Mouse (Mus musculus): ENCODE results near the gene Otud7b. TPM values are rescaled to one million over a fixed set of nuclear protein-coding genes. Genes with fewer than 3 reads are reported as not detected.
"Not testable (repeated sequence)": the region's sequence is repeated elsewhere in the genome, so short reads cannot be mapped to it uniquely, and the experiment has no call there.

The Otud7b gene
- polyA plus RNA-seq, 1 experiment from 2014 or later: 9.7 TPM

GRCm38 (mm10) chr3:96198181-96198580 is 93.9 kb downstream of the Otud7b start:
- 10% methylated on average over 6 of the region's 6 CpGs for WGBS
- H3K4me3 ChIP-seq (ENCODE audit: low read depth, low read length): no peak overlapping the region
- no peak for ATAC-seq (ENCODE audit: insufficient number of reproducible peaks, low FRiP score, low TSS enrichment, low read depth)
- no peak overlapping the region for H3K9ac ChIP-seq (ENCODE audit: low read length)
- no peak for DNase-seq (ENCODE audit: low spot score)
- no peaks in the 10 kb centered on the region for H3K36me3 ChIP-seq (ENCODE audit: control insufficient read depth, insufficient read depth, low read length)
- no peaks in the 10 kb centered on the region for H3K9me3 ChIP-seq (ENCODE audit: control insufficient read depth, low read length)
- no peaks in the 10 kb centered on the region for H3K27me3 ChIP-seq (ENCODE audit: control insufficient read depth, insufficient read depth, low read length)
- no peak overlapping the region for H3K27ac ChIP-seq (replicated peaks; ENCODE audit: low read depth, low read length)
- peak overlapping the region; percentile 34 for H3K4me2 ChIP-seq (ENCODE audit: low read depth, severe bottlenecking)
- H3K4me1 ChIP-seq (ENCODE audit: control insufficient read depth, insufficient read depth, low read length): peaks cover 4% of the 10 kb centered on the region; the same call in 1 of the 2 replicates

DNA sequence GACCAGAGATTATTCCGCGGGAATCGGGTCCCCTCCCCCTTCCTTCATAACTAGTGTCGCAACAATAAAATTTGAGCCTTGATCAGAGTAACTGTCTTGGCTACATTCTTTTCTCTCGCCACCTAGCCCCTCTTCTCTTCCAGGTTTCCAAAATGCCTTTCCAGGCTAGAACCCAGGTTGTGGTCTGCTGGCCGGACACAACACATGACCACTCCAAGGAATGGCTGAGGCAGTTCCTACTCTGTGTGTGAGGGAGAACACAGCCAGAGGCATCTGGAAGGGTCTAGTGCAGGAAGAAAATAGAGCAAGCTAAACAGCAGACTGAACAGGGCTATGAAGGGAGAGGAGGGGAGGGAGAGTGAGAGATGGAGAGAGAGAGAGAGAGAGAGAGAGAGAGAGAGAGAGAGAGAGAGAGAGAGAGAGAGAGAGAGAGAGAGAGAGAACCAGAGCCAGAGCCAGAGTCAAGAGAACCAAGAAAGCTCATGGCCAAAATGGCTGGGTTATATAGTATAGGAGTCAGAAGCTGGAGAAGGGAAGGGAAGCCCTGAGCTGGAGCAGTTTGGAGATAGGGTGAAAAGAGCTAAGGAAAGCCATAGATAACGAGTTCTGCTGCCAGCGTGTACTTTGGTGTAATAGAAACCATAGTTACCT is 94.4 kb downstream of the Otud7b start:
- WGBS: 33% methylated on average over 6 of the region's 8 CpGs
- H3K27ac ChIP-seq (replicated peaks; ENCODE audit: low read depth, low read length): not testable (repeated sequence)

DNA sequence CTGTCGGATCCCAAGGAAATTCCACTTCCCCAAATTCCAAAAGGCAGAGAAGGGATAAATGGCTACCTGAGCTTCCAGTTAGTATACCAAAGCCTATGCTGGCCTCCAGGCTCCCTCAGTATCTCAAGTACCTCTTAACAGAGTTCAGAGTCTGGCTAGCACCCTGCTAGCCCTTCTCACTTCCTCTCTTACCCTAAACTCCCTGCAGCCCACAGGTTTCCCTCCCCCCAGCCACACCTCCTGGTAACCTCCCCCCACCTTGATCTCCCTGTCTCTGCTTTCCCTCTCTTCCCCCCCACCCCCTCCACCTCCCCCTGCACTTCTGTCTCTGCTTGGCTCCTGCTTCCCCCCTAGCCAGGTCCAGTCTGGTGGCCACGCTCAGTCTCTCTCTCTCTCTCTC is 95.4 kb downstream of the Otud7b start:
- DNase-seq (ENCODE audit: low spot score): no peak
- Histone ChIP-seq H3K27ac (replicated peaks; ENCODE audit: low read depth, low read length) (no peak overlapping the region), H3K27me3 (ENCODE audit: control insufficient read depth, insufficient read depth, low read length) (no peaks in the 10 kb centered on the region), H3K36me3 (ENCODE audit: control insufficient read depth, insufficient read depth, low read length) (no peaks in the 10 kb centered on the region), H3K4me3 (ENCODE audit: low read depth, low read length) (no peak overlapping the region), H3K4me2 (ENCODE audit: low read depth, severe bottlenecking) (no peak overlapping the region), H3K4me1 (ENCODE audit: control insufficient read depth, insufficient read depth, low read length) (peaks cover 4% of the 10 kb centered on the region; the same call in 1 of the 2 replicates), H3K9me3 (ENCODE audit: control insufficient read depth, low read length) (no peaks in the 10 kb centered on the region), H3K9ac (ENCODE audit: low read length) (no peak overlapping the region)
- 61% methylated on average over 2 of the region's 2 CpGs for WGBS
- ATAC-seq (ENCODE audit: insufficient number of reproducible peaks, low FRiP score, low TSS enrichment, low read depth): no peak

More for the DNA sequence above, 94.4 kb downstream of the Otud7b start:
- not testable (repeated sequence) for H3K4me3 ChIP-seq (ENCODE audit: low read depth, low read length); H3K27me3 ChIP-seq (ENCODE audit: control insufficient read depth, insufficient read depth, low read length); DNase-seq (ENCODE audit: low spot score); ATAC-seq (ENCODE audit: insufficient number of reproducible peaks, low FRiP score, low TSS enrichment, low read depth); H3K4me2 ChIP-seq (ENCODE audit: low read depth, severe bottlenecking); H3K36me3 ChIP-seq (ENCODE audit: control insufficient read depth, insufficient read depth, low read length); H3K4me1 ChIP-seq (ENCODE audit: control insufficient read depth, insufficient read depth, low read length); H3K9ac ChIP-seq (ENCODE audit: low read length); H3K9me3 ChIP-seq (ENCODE audit: control insufficient read depth, low read length)

- Histone ChIP-seq H3K27me3 (ENCODE audit: control insufficient read depth, insufficient read depth, low read length) (no peaks in the 10 kb centered on the region), H3K9ac (ENCODE audit: low read length) (no peak overlapping the region), H3K9me3 (ENCODE audit: control insufficient read depth, low read length) (no peaks in the 10 kb centered on the region), H3K4me1 (ENCODE audit: control insufficient read depth, insufficient read depth, low read length) (no peaks in the 10 kb centered on the region), H3K27ac (replicated peaks; ENCODE audit: low read depth, low read length) (no peak overlapping the region), H3K36me3 (ENCODE audit: control insufficient read depth, insufficient read depth, low read length) (no peaks in the 10 kb centered on the region), H3K4me2 (ENCODE audit: low read depth, severe bottlenecking) (no peak overlapping the region), H3K4me3 (ENCODE audit: low read depth, low read length) (no peak overlapping the region)
- WGBS: 77% methylated on average over 3 of the region's 3 CpGs
- ATAC-seq (ENCODE audit: insufficient number of reproducible peaks, low FRiP score, low TSS enrichment, low read depth): no peak
- DNase-seq (ENCODE audit: low spot score): no peak
Measured at GRCm38 (mm10) chr3:96207819-96208218, 103.5 kb downstream of the Otud7b start.

DNA sequence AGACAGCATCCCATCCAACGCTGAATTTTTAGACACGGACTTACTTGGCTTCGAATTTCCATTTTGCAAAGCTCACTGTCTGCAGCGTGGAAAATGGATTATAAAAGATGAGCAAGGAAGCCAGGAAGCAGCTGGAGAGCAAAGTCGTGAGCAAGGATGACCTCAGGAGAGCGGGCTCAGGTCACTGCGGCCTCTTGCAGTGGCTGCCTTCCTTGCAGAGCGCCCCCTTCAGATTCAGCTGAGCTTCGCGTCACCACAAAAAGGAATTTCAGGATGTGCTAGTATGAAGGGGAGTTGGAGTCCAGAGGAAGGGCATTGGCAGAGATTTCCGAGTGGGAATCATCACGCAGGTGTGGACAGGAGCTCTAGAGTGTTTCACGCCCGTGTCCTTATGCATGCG is 104.9 kb downstream of the Otud7b start:
- no peaks in the 10 kb centered on the region for H3K27me3 ChIP-seq (ENCODE audit: control insufficient read depth, insufficient read depth, low read length)
- 28% methylated on average over 15 of the region's 15 CpGs for WGBS
- no peak for ATAC-seq (ENCODE audit: insufficient number of reproducible peaks, low FRiP score, low TSS enrichment, low read depth)
- no peaks in the 10 kb centered on the region for H3K36me3 ChIP-seq (ENCODE audit: control insufficient read depth, insufficient read depth, low read length)
- no peak overlapping the region for H3K4me3 ChIP-seq (ENCODE audit: low read depth, low read length)
- no peaks in the 10 kb centered on the region for H3K9me3 ChIP-seq (ENCODE audit: control insufficient read depth, low read length)
- no peak overlapping the region for H3K27ac ChIP-seq (replicated peaks; ENCODE audit: low read depth, low read length)
- peak; percentile 36 for DNase-seq (ENCODE audit: low spot score)
- H3K9ac ChIP-seq (ENCODE audit: low read length): no peak overlapping the region
- H3K4me1 ChIP-seq (ENCODE audit: control insufficient read depth, insufficient read depth, low read length): no peaks in the 10 kb centered on the region
- H3K4me2 ChIP-seq (ENCODE audit: low read depth, severe bottlenecking): no peak overlapping the region

Other genes starting within 250 kb of the Otud7b start
- 80.7 and 87.2 TPM in 2 replicates for gene Prpf3, start 248.6 kb upstream of the Otud7b start, polyA plus RNA-seq (2014; fragmentation: Nextera tagmentation; extraction: Ambion mirVana)
- gene Mrps21, start 233.0 kb upstream of the Otud7b start, polyA plus RNA-seq (2014; fragmentation: Nextera tagmentation; extraction: Ambion mirVana): 339 and 359 TPM in 2 replicates
- 7.1 and 7.5 TPM in 2 replicates for gene Ciart, start 222.3 kb upstream of the Otud7b start, polyA plus RNA-seq (2014; fragmentation: Nextera tagmentation; extraction: Ambion mirVana)
- gene BC028528, start 212.5 kb upstream of the Otud7b start, polyA plus RNA-seq (2014; fragmentation: Nextera tagmentation; extraction: Ambion mirVana): 6.7 and 7.5 TPM in 2 replicates
- gene Aph1a, start 210.6 kb upstream of the Otud7b start, polyA plus RNA-seq (2014; fragmentation: Nextera tagmentation; extraction: Ambion mirVana): 26.1 and 27.3 TPM in 2 replicates
- gene Car14, start 199.8 kb upstream of the Otud7b start, polyA plus RNA-seq (2014; fragmentation: Nextera tagmentation; extraction: Ambion mirVana): 128 and 129 TPM in 2 replicates
- gene Anp32e, start 175.3 kb upstream of the Otud7b start, polyA plus RNA-seq (2014; fragmentation: Nextera tagmentation; extraction: Ambion mirVana): 125 and 151 TPM in 2 replicates
- gene Plekho1, start 108.5 kb upstream of the Otud7b start, polyA plus RNA-seq (2014; fragmentation: Nextera tagmentation; extraction: Ambion mirVana): 78.3 and 82.7 TPM in 2 replicates
- gene Vps45, start 46.1 kb upstream of the Otud7b start, polyA plus RNA-seq (2014; fragmentation: Nextera tagmentation; extraction: Ambion mirVana): 19.5 and 22.7 TPM in 2 replicates
- gene Mtmr11, start 57.5 kb downstream of the Otud7b start, polyA plus RNA-seq (2014; fragmentation: Nextera tagmentation; extraction: Ambion mirVana): 22.7 and 24.9 TPM in 2 replicates
- 259 and 264 TPM in 2 replicates for gene Sf3b4, start 67.8 kb downstream of the Otud7b start, polyA plus RNA-seq (2014; fragmentation: Nextera tagmentation; extraction: Ambion mirVana)
- 2.7 and 3.9 TPM in 2 replicates for gene Sv2a, start 76.6 kb downstream of the Otud7b start, polyA plus RNA-seq (2014; fragmentation: Nextera tagmentation; extraction: Ambion mirVana)
- 68.2 and 68.9 TPM in 2 replicates for gene Bola1, start 115.2 kb downstream of the Otud7b start, polyA plus RNA-seq (2014; fragmentation: Nextera tagmentation; extraction: Ambion mirVana)
- gene Hist2h2ab, start 115.3 kb downstream of the Otud7b start, polyA plus RNA-seq (2014; fragmentation: Nextera tagmentation; extraction: Ambion mirVana): 1.6 TPM in 1 of 2 replicates, not detected in the other
- gene Hist2h2ac, start 116.4 kb downstream of the Otud7b start, polyA plus RNA-seq (2014; fragmentation: Nextera tagmentation; extraction: Ambion mirVana): 12.6 and 13.5 TPM in 2 replicates
- 7.2 and 7.6 TPM in 2 replicates for gene Hist2h2be, start 116.6 kb downstream of the Otud7b start, polyA plus RNA-seq (2014; fragmentation: Nextera tagmentation; extraction: Ambion mirVana)
- 9.2 and 10.6 TPM in 2 replicates for gene Hist2h3c2, start 134.6 kb downstream of the Otud7b start, polyA plus RNA-seq (2014; fragmentation: Nextera tagmentation; extraction: Ambion mirVana)
- 28.8 and 40.7 TPM in 2 replicates for gene Hist2h2aa2, start 135.7 kb downstream of the Otud7b start, polyA plus RNA-seq (2014; fragmentation: Nextera tagmentation; extraction: Ambion mirVana)
- gene Hist2h2aa1, start 141.0 kb downstream of the Otud7b start, polyA plus RNA-seq (2014; fragmentation: Nextera tagmentation; extraction: Ambion mirVana): 14.6 and 15.5 TPM in 2 replicates
- gene Hist2h3c1, start 142.2 kb downstream of the Otud7b start, polyA plus RNA-seq (2014; fragmentation: Nextera tagmentation; extraction: Ambion mirVana): 0.28 TPM in 1 of 2 replicates, not detected in the other
- 5.4 and 5.7 TPM in 2 replicates for gene Hist2h4, start 158.8 kb downstream of the Otud7b start, polyA plus RNA-seq (2014; fragmentation: Nextera tagmentation; extraction: Ambion mirVana)
- 73.6 and 75.8 TPM in 2 replicates for gene Hist2h3b, start 164.1 kb downstream of the Otud7b start, polyA plus RNA-seq (2014; fragmentation: Nextera tagmentation; extraction: Ambion mirVana)
- gene Hist2h2bb, start 165.2 kb downstream of the Otud7b start, polyA plus RNA-seq (2014; fragmentation: Nextera tagmentation; extraction: Ambion mirVana): 22.3 and 24.0 TPM in 2 replicates
- gene Fcgr1, start 189.4 kb downstream of the Otud7b start, polyA plus RNA-seq (2014; fragmentation: Nextera tagmentation; extraction: Ambion mirVana): 0.67 and 0.88 TPM in 2 replicates